Mouse (Mus musculus): ENCODE data around the gene Secisbp2l.

Gene Secisbp2l

GRCm38 (mm10) chr2:125781978-125782718 is 522 bp downstream of the Secisbp2l start:
- no peak for DNase-seq

GRCm38 (mm10) chr2:125781006-125781405 is 1.7 kb downstream of the Secisbp2l start:
- no peak for DNase-seq

DNA sequence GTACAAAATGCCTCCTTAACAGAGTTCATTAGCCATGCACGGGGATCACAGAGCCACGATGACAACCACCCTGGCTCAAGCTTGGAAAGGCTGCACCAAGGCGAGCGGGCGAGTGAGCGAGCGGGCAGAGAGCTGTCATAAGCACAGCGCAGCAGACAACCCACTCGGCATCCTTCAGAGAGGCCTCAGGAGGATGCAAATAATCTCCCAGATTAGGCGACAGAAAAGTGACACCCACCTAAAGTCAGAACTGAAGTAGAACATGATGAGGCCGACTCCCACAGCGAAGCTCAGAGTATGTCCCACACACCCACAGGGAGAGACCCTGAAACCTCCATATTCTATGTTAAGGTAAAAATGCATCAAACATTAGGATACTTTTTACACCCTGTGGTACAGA is 4.3 kb downstream of the Secisbp2l start:
- no peak for DNase-seq

GRCm38 (mm10) chr2:125777018-125777417 is 5.7 kb downstream of the Secisbp2l start:
- DNase-seq = no peak

- DNase-seq = no peak
Observed at GRCm38 (mm10) chr2:125775661-125776060, 7.0 kb downstream of the Secisbp2l start.

DNA sequence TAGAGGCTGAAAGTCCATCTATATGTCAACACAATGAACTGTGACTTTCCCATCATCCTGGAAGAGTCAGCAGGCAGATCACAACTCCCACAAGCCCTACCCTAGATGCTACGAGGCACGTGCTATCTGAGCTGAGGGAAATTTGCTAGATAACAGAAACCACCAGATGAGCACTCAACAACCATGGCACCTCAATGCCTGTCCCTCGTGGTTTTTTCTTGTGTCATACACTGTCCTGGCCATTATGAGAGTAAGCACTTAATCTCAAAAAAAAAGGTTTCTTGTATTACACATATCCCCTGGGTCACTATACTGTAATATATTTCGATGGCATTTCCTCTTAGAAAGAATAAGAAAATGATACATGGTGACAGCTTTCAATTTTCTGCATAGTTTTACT is 7.8 kb downstream of the Secisbp2l start:
- no peak for DNase-seq

- peak; percentile 38 for DNase-seq
Observed at GRCm38 (mm10) chr2:125765029-125765428, 17.6 kb downstream of the Secisbp2l start.

DNA sequence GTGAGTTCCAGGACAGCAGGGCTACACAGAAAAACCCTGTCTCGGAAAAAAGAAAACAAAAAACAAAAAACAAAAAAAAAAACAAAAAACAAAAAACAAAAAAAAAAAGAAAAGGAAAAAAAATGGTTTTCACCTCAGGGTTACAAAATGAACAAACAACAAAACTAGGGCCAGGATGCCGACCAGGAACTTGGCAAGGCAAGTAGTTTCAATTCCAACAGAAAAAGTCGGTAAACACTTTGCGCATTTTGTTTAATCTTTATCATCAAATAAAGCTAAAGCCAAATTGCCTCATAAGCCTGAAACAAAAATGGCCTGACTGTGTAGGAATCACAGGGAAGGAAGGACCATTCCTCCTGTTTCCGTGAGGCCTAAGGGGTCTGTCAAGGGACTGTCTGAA is 18.1 kb downstream of the Secisbp2l start:
- DNase-seq = no peak

- no peak for DNase-seq
Observed at GRCm38 (mm10) chr2:125749330-125749729, 33.3 kb downstream of the Secisbp2l start.

DNA sequence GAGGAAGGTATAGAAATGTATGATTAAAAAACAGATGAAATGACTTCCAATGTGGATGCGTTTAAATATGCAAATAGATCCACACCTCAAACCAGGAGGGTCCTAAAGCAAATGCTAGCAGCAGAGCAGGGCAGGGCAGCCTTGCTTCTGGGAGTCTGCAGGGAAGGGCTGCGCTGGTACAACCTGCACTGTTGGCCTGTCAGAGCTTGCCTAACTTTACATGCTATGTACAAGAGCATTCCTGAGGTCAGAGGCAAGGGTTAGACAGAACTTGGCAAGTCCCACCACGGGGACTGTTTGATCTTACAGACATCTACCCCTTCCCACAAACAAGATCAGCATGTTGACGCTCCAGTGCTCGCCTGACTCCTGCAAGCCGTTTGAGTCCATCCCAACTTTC is 43.3 kb downstream of the Secisbp2l start:
- DNase-seq = no peak

DNA sequence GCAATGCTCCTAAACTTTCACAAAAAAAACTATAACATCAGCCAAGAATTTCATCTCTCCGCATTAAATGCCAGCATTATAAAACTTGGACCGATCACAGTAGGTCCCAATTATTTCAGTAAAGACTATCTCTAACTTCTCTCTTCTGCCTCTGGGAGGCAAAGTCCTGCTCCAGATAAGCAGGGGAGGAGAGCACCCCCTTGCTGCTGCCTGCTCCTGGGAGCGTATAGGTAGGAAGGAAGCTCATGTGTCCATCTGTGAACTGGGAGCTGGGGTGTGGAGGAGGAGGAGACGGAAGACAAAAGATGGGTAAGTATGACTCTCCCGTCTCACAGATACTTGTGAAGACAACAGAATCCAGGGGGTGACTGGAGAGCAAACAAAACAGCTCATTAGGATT is 44.0 kb downstream of the Secisbp2l start:
- no peak for DNase-seq

DNA sequence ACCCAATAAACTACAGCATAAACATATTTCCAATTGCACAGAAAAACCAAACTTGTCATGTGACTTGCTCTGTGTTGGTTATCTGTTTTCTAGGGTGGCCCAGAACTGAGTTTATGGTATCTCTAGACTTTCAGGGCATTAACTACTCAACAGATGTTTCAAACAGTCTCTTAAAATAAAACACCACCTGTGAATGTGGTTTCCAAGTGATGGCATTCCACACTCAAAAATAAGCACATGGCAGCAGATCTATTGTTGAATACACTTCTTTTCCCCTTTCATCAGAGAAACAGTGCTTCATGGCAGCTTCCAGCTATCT is 46.7 kb downstream of the Secisbp2l start:
- no peak for DNase-seq

DNA sequence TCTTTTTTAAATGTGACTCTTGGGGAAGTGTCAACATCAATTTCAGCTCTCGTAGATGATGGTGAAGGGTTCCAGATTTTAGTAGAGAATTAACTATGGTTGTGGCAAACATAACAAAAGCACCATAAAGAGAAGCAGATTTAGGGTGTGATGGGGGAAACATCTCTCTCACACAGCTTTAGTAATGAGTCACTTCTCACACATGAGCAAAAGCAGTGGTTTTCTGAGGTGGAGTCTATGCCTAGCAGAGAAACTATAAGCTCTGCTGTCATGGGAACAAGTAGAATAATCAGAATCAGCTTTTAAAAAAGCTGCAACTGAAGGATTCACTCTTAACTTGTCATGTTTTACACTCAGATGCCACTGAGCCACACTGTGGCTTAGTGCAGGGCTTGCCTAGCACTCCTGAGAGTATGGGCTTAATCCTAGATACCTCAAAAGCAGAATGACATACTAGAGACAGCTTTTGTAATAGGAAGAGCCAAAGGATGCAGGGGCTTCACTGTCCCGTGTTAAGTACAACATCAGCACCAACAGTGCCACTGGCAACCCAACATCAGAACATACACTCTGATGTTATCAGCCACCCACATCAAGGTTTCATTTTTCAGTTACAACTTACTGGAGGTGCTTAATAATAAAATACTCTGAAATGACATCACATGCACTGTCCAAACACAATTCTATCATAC is 47.2 kb downstream of the Secisbp2l start:
- no peak for DNase-seq

DNA sequence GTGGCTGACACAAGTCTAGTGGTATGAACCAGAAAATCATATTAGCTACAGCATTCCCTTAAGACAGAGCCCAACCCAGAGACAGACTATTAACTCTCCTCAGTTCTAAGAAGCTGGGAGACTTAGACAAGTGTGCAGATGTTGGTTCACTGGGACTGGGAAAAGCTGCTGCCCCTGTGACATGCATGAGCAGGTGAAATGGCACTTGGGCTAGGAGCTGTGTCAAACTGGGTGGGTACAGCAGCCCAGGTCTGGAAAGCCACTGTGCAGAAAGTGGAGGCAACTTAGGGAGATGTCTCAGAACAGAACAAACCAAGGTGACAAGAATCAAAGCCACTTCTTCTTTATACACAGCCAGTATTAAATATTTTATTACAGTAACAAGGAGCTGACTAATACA is 47.9 kb downstream of the Secisbp2l start:
- no peak for DNase-seq

DNA sequence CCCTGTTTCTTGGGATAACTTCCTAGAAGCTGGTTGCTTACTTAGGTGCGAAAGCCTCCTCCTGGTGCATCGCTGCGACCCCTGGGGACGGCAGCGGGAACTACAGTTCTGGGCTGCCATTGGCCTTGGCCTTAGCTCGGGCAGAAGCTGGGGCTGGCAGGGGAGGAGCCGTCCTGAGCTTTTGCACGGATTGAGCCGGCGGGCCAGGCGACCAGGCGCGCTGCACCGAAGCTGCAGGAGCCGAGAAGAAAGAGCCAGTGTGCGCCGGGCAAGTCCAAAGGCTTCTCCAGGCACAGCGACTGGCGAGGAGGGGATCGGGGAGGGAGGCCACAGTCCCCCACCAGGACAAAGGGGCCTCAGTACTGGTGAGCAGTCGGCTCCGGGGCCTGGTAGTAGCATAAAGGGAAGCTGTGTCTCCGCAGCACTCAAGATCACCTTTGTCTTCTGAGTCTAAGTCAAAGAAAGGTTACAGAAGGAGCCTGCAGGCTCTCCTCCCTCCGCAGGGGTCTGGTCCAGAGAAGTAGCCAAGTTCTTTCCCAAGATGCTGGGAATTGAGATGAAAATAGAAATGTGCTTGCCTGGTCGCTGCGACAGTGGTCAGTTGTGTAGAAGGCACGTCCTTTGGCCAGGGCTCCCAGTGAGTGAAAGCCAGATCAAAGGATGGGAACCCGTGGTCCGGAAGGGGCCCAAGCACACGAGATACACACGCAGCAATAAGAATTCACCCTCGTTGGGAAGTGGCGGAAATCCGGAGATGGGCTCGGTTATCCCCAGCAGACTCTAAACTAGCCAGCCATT is 50.7 kb downstream of the Secisbp2l start:
- peak; percentile 97 for DNase-seq

- DNase-seq = peak; percentile 27
Observed at GRCm38 (mm10) chr2:125724546-125725114, 58.0 kb downstream of the Secisbp2l start.

DNA sequence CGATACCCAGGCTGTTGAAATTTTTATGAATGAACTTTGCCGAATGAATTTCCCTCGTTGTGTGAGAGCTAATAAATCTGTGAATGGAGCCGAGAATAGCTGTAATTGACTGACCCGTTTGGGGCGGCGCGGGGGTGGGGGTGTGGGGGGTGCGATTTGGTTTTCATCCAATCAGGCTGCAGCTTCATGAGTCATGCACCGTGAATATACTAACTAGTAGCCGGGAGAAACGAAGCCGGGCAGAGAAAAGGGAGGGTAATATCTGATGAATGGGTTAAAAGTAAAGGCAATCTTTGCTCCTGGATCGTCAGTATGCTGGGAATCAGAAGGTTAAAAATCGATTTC is 58.6 kb downstream of the Secisbp2l start, which contains the start of gene Shc4:
Gene Shc4 (minus strand): TSS at position 63 of the 345 bp plus-strand sequence.
- DNase-seq = peak; percentile 36

DNA sequence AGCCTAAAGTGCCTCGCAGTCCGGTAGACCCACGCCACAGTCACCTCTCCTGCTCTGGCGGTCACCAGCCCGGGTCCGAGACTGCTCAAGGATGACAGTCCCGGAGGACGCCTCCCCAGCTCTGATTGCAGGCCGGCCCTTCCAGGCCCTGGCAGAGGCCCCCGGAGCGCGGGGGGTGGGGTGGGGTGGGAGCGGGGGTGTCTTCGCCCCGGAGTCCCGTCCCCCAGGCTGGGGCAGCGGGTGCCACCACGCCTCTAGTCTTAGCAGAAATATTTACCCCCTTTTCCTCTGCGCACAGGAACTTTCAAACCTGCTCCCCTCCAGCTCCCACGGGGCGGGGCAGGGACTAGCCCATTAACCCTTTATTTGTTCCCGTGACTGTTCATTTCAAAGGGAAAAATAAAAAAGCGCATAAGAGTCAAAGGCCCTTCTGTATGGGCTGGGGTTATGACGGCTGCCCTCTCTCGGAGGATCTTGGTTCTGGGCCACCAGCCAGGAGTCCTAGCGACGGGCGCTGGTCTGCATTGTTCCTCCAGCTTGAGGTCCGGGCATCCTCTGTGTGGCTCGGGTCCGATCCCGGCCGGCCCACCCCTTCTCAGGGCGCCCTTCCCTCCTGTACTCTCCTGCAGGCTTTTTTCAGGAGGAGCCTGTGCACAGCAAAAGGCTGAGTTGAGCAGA is 59.1 kb downstream of the Secisbp2l start:
- DNase-seq = peak; percentile 79

- DNase-seq = no peak
Observed at GRCm38 (mm10) chr2:125723086-125723407, 59.6 kb downstream of the Secisbp2l start.

DNA sequence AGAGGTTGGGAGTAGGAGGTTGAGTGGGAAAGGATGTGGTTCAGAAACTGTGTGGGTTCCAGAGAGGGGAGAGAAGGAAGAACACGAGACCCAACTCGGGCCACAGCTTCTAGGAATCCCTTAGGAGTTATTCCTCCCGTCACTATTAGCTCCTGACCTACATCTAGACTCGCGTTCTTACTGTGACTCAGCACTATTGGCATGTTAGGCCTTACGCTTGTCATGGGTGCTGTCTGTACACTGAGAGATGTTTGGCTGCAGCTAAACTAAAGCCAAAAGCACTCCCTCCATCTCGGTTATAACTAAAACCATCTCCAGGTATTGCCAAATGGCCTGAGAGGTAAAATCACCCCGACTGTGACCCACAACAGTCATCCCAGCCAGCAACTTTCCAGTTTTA is 66.1 kb downstream of the Secisbp2l start:
- DNase-seq = no peak

- no peak for DNase-seq
Observed at GRCm38 (mm10) chr2:125706510-125706921, 76.2 kb downstream of the Secisbp2l start.

DNA sequence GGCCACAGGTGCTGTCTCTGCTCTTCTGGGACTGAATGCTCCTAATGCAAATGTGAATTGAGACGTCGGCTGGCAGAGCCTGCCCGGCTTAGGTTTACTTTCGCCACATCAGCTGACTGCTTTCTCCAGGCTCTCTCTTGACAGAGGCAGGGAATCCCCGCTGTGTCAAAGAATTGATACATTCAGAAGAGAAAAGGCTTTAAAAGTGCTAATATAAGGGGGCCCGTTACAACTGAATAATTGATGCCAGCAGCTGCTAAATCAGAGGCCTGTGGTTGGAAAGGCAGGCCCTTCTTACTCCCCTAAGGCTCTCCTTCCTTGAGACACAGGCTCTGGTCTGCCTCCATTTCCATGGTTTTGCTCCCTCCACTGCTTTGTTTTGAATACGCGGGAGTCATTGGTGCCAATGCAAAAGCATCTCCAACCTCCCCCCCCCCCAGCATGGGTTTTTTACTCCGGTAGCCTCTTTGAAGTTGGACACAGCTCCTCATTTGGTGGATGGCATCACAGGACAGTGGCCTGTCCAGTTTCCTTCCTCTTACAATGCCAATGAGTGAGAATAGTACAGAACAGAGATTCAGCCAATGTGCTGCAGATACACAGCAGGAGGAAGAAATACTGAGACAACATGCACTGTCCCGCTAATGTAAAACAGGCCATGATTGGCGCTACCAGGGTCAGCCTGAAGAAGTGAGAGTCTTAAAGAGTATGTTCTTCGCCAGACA is 77.6 kb downstream of the Secisbp2l start:
- DNase-seq = no peak
